Mouse (Mus musculus) ovary, adult 10 weeks (tissue): ENCODE measurements around the gene Cpa4. TPM values are rescaled to one million over a fixed set of nuclear protein-coding genes. Genes with fewer than 3 reads are reported as not detected.

Experiments
- polyA plus RNA-seq: library from polyadenylated mRNA; stranded (reverse); fragments of 350-450 nt; fragmentation: Illumina TruSeq; extraction: RNeasy Lipid Tissue Mini Kit (QIAGEN cat#74804); gene quantifications from one replicate; pipeline ENCODE4 v1.2.3, GENCODE M21; 2014

Cpa4 gene
- polyA plus RNA-seq = not detected

GRCm38 (mm10) chr6:30568069-30568468, at the start of gene Cpa4:
TSS of gene Cpa4 (plus strand) at chr6:30568369.

DNA sequence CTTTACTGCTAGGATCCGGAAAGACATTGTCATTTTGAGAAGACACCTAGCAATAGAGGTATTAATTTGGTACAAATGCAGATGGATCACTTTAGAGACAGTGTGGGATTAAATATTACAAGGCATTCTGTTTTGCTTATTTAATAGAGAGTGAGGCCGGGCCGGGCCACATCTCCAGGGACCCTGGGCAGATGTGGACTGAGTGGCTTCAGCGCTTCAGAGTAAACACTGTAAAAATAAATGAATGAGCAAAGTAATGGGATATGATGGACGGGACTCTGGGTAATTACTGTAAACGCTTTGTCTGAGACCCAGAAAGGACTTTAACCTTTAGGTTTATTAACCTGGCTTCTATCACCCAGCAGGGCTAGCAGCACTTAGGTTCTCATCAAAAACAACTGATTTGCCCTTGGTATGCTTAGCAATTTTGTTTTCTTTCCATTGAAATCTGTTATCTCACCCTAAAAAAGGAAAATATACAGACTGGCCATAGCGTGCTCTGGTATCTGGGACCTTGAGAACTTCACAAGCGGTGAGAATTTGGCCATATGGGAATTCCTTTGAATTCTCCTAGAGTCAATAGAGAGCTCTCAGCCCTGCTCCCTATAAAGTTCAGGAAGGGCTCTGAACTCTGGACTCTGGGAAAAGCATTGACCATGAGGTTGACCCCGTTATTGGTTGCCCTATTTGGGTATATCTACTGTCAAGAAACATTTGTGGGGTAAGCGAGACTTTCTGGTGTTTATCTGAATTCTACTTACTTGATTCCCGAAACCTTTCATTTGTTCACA, 27.0 kb upstream of the Cpa4 start, which contains the start of gene Cpa2:
Gene Cpa2 (plus strand): TSS at position 574 of the 791 bp plus-strand sequence.

GRCm38 (mm10) chr6:30610710-30611109, 42.5 kb downstream of the Cpa4 start, which contains the start of gene Cpa5:
TSS of gene Cpa5 (plus strand) at chr6:30611010.

DNA sequence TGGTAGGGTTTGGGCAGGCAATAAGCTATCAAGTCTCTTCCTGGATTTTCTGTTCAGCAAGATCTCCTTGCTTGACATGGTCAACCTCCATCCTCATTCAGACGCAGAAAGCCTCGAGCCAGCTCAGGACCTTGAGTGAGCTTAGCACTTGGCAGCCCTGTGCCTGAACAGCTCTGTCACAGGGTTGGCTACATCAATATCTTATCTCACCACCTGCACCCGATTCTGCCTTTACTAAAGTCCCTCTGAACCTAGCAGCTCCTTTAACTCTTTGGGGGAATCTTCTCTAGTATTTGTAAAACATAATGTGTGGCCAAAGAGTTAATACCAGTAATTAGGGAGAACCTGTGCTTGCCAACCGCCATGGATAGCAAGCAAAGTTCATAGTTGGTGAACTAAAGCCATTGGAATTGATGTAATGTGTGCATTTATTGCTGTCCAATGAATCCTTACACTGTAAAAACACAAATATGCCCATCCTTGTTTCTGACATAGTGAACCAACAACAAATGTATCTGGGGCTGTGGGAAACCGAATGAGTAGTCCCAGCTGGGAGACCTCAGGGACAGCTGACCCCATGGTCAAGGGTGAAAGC, 70.6 kb downstream of the Cpa4 start, which contains the start of gene Cpa1:
Gene Cpa1 (plus strand): TSS at position 545 of the 595 bp plus-strand sequence.

Other genes with a start within 250 kb of the Cpa4 start
- gene Zc3hc1, start 177.3 kb upstream of the Cpa4 start, polyA plus RNA-seq = 4.2 TPM
- 57.8 TPM for gene Klhdc10, start 166.5 kb upstream of the Cpa4 start, polyA plus RNA-seq
- 97.8 TPM for gene Tmem209, start 58.6 kb upstream of the Cpa4 start, polyA plus RNA-seq
- gene Ssmem1, start 58.5 kb upstream of the Cpa4 start, polyA plus RNA-seq = 0.34 TPM
- gene Cpa2, start 26.8 kb upstream of the Cpa4 start, polyA plus RNA-seq = 1.8 TPM
- gene Cpa5, start 42.6 kb downstream of the Cpa4 start, polyA plus RNA-seq = not detected
- gene Cpa1, start 70.8 kb downstream of the Cpa4 start, polyA plus RNA-seq = 0.88 TPM
- gene Cep41, start 125.4 kb downstream of the Cpa4 start, polyA plus RNA-seq = 18.6 TPM
- gene Mest, start 155.2 kb downstream of the Cpa4 start, polyA plus RNA-seq = 38.5 TPM